Mouse (Mus musculus): Measurements from ENCODE around the gene Tmem132d. TPM values are rescaled to one million over a fixed set of nuclear protein-coding genes. Genes with fewer than 3 reads are reported as not detected.

Tmem132d gene
- polyA plus RNA-seq, 1 experiment from 2014 or later: not detected

DNA sequence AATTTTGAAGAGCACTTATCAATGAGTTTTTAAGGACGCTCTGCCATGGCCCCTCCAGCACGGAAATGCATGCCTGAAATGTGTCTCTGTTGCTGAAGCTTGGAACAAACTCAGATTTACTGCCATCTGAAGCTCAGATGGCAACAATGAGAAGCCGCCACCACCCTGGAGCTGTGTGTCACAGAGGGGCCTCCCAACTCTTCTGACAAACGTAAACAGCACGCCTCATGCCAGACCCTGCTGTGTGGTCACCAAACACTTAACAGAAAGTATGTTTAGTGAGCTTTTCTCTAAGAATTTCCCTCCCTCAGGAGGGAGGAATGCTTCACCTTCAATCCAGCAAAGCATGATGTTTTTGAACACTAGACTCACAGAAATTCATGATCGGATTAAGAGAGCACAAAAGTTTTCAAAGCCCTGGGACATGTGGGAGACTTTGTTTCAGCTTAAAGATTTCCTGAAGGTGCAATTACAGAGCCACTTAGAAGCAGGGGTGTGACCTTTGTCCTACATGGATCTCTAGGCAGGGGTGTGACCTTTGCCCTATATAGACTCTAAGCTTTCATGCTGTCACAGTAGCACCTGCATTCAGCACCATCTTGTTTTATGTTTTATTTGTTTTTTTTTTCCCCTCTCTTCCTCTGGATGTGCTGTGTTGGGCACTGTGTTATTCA, 453.4 kb downstream of the Tmem132d start:
- H3K27me3 ChIP-seq (replicated peaks; ENCODE audit: control insufficient read depth, insufficient read depth, low read length): no peaks in the 10 kb centered on the region
- TF ChIP-seq CTCF (IDR thresholded peaks at IDR 0.05; ENCODE audit: low read depth): no peak
- H3K27ac ChIP-seq (ENCODE audit: low read depth, low read length): peak overlapping the region; percentile 60
- ATAC-seq: peak; percentile 96
- 35% methylated on average over 6 of the region's 6 CpGs for WGBS
- no peaks in the 10 kb centered on the region for H3K9me3 ChIP-seq (ENCODE audit: control insufficient read depth)
- H3K36me3 ChIP-seq (ENCODE audit: control insufficient read depth, insufficient read depth): no peaks in the 10 kb centered on the region
- peak overlapping the region; percentile 13; the same call in 1 of the 2 replicates for H3K4me2 ChIP-seq (replicated peaks; ENCODE audit: low read depth)
- no peaks in the 10 kb centered on the region for H3K4me1 ChIP-seq (replicated peaks; ENCODE audit: control insufficient read depth, insufficient read depth, low read length)
- H3K4me3 ChIP-seq (ENCODE audit: low read depth, low read length): no peak overlapping the region
- no peak overlapping the region for H3K9ac ChIP-seq (ENCODE audit: low read depth, low read length)

- 80% methylated on average over 10 of the region's 10 CpGs for WGBS
- no peak for ATAC-seq
- H3K4me3 ChIP-seq (ENCODE audit: low read depth, low read length): no peak overlapping the region
- no peaks in the 10 kb centered on the region for H3K27me3 ChIP-seq (replicated peaks; ENCODE audit: control insufficient read depth, insufficient read depth, low read length)
- H3K9ac ChIP-seq (ENCODE audit: low read depth, low read length): no peak overlapping the region
- no peak overlapping the region for H3K4me2 ChIP-seq (replicated peaks; ENCODE audit: low read depth)
- H3K9me3 ChIP-seq (ENCODE audit: control insufficient read depth): no peaks in the 10 kb centered on the region
- TF ChIP-seq CTCF (IDR thresholded peaks at IDR 0.05; ENCODE audit: low read depth): no peak
- H3K27ac ChIP-seq (ENCODE audit: low read depth, low read length): no peak overlapping the region
- no peaks in the 10 kb centered on the region for H3K4me1 ChIP-seq (replicated peaks; ENCODE audit: control insufficient read depth, insufficient read depth, low read length)
- H3K36me3 ChIP-seq (ENCODE audit: control insufficient read depth, insufficient read depth): no peaks in the 10 kb centered on the region
Observed at GRCm38 (mm10) chr5:127976661-127977060, 456.2 kb downstream of the Tmem132d start.

- H3K4me1 ChIP-seq (replicated peaks; ENCODE audit: control insufficient read depth, insufficient read depth, low read length): no peaks in the 10 kb centered on the region
- H3K4me2 ChIP-seq (replicated peaks; ENCODE audit: low read depth): no peak overlapping the region
- H3K27me3 ChIP-seq (replicated peaks; ENCODE audit: control insufficient read depth, insufficient read depth, low read length): no peaks in the 10 kb centered on the region
- TF ChIP-seq CTCF (IDR thresholded peaks at IDR 0.05; ENCODE audit: low read depth): peak; percentile 29; the same call in 1 of the 2 replicates
- H3K4me3 ChIP-seq (ENCODE audit: low read depth, low read length): no peak overlapping the region
- no peak for ATAC-seq
- 81% methylated on average over 3 of the region's 3 CpGs for WGBS
- no peak overlapping the region for H3K9ac ChIP-seq (ENCODE audit: low read depth, low read length)
- H3K9me3 ChIP-seq (ENCODE audit: control insufficient read depth): peaks cover 4% of the 10 kb centered on the region; the same call in 1 of the 2 replicates
- no peak overlapping the region for H3K27ac ChIP-seq (ENCODE audit: low read depth, low read length)
- no peaks in the 10 kb centered on the region for H3K36me3 ChIP-seq (ENCODE audit: control insufficient read depth, insufficient read depth)
Observed at GRCm38 (mm10) chr5:127965700-127966099, 467.2 kb downstream of the Tmem132d start.

DNA sequence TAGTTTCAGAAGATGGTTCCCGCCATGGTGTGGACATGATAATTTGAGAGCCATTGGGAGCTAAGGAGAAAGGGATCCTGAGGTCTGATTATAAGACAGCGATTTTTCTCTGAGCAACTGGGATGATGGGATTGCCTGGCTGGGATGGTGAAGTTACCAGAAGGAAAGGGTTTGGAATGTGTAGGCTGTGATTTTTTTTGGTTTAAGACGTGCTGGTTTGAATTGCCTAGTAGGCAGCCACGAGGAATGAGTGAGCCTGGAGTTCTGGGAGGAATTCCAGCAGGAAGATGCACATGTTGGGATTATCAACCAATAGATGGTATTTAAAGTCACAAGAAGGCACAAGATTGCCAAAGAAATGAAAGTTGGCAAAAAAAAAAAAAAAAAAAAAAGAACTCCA, 470.2 kb downstream of the Tmem132d start:
- ATAC-seq: no peak
- Histone ChIP-seq H3K27me3 (replicated peaks; ENCODE audit: control insufficient read depth, insufficient read depth, low read length) (no peaks in the 10 kb centered on the region), H3K27ac (ENCODE audit: low read depth, low read length) (no peak overlapping the region), H3K9ac (ENCODE audit: low read depth, low read length) (no peak overlapping the region), H3K36me3 (ENCODE audit: control insufficient read depth, insufficient read depth) (no peaks in the 10 kb centered on the region), H3K4me3 (ENCODE audit: low read depth, low read length) (no peak overlapping the region), H3K4me1 (replicated peaks; ENCODE audit: control insufficient read depth, insufficient read depth, low read length) (no peaks in the 10 kb centered on the region), H3K4me2 (replicated peaks; ENCODE audit: low read depth) (no peak overlapping the region), H3K9me3 (ENCODE audit: control insufficient read depth) (no peaks in the 10 kb centered on the region)
- no peak for TF ChIP-seq CTCF (IDR thresholded peaks at IDR 0.05; ENCODE audit: low read depth)
- 85% methylated on average over 4 of the region's 4 CpGs for WGBS

DNA sequence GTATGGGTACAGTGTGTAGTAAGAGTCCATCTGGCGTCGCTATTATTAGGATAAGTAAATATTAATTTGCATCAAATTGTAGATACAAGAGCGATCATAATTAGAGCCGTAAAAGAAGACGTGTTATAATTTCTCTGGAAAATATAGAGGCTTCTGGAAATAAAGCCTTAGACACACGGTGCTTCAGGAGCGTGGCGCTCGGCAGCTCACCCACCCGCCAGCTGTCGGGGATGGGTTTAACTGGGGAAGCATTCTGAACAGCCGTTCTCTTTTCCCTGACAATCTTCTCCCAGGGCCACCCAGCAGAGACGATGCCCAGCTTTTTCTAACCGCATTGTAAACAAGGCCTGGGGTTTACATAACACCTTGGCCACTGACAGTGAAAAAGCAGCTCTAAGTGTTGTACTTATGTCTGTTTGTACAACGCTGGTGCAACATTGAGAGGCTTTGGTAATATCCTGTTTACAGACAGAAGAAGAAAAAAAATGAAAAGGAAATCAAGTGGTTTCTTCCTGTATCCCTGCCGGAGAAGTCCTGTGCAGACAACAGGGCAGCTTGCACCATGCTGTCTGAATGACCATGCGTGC, 476.3 kb downstream of the Tmem132d start:
- H3K9ac ChIP-seq (ENCODE audit: low read depth, low read length): no peak overlapping the region
- no peak overlapping the region for H3K4me3 ChIP-seq (ENCODE audit: low read depth, low read length)
- H3K36me3 ChIP-seq (ENCODE audit: control insufficient read depth, insufficient read depth): no peaks in the 10 kb centered on the region
- no peak overlapping the region for H3K27ac ChIP-seq (ENCODE audit: low read depth, low read length)
- no peaks in the 10 kb centered on the region for H3K4me1 ChIP-seq (replicated peaks; ENCODE audit: control insufficient read depth, insufficient read depth, low read length)
- no peaks in the 10 kb centered on the region for H3K9me3 ChIP-seq (ENCODE audit: control insufficient read depth)
- TF ChIP-seq CTCF (IDR thresholded peaks at IDR 0.05; ENCODE audit: low read depth): no peak
- no peak overlapping the region for H3K4me2 ChIP-seq (replicated peaks; ENCODE audit: low read depth)
- WGBS: 50% methylated on average over 17 of the region's 17 CpGs
- no peaks in the 10 kb centered on the region for H3K27me3 ChIP-seq (replicated peaks; ENCODE audit: control insufficient read depth, insufficient read depth, low read length)
- ATAC-seq: no peak

GRCm38 (mm10) chr5:127954231-127954790, 478.6 kb downstream of the Tmem132d start:
- no peak for ATAC-seq
- 71% methylated on average over 16 of the region's 16 CpGs for WGBS
- no peak for TF ChIP-seq CTCF (IDR thresholded peaks at IDR 0.05; ENCODE audit: low read depth)

More at GRCm38 (mm10) chr5:127954231-127954790, 478.6 kb downstream of the Tmem132d start:
- Histone ChIP-seq H3K4me2 (replicated peaks; ENCODE audit: low read depth) (no peak overlapping the region), H3K4me1 (replicated peaks; ENCODE audit: control insufficient read depth, insufficient read depth, low read length) (no peaks in the 10 kb centered on the region), H3K27me3 (replicated peaks; ENCODE audit: control insufficient read depth, insufficient read depth, low read length) (no peaks in the 10 kb centered on the region), H3K36me3 (ENCODE audit: control insufficient read depth, insufficient read depth) (no peaks in the 10 kb centered on the region), H3K4me3 (ENCODE audit: low read depth, low read length) (no peak overlapping the region), H3K9ac (ENCODE audit: low read depth, low read length) (no peak overlapping the region), H3K27ac (ENCODE audit: low read depth, low read length) (no peak overlapping the region), H3K9me3 (ENCODE audit: control insufficient read depth) (no peaks in the 10 kb centered on the region)

All from intestine, postnatal 0 days (tissue).